Mouse (Mus musculus) lung, adult 18-20 months (tissue): ENCODE measurements around the gene Cdyl.
A peak's percentile ranks its signal among the peaks of the same experiment; 100 is the strongest.

Experiments
- DNase-seq, 2 experiments: peaks; one replicate each; pipeline ENCODE4 v3.0.0; 2022; ENCODE audit warnings: mixed read lengths in 2 of 2

Cdyl gene

DNA sequence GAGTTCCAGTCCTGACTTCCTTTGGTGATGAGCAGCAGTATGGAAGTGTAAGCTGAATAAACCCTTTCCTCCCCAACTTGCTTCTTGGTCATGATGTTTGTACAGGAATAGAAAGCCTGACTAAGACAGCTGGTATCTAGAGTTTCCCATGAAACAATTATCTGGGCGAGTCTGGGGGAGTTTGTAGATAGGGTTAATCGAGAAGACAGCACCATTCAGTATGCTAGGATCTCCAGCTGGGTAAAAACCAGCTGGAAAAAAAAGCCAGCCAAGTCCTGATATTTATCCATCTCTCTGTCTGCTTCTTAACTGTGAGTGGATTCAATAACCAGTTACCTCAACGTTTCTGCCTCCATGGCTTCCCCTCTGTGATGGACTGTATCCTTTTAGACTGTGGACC is 104.9 kb downstream of the Cdyl start:
- no peak for DNase-seq

DNA sequence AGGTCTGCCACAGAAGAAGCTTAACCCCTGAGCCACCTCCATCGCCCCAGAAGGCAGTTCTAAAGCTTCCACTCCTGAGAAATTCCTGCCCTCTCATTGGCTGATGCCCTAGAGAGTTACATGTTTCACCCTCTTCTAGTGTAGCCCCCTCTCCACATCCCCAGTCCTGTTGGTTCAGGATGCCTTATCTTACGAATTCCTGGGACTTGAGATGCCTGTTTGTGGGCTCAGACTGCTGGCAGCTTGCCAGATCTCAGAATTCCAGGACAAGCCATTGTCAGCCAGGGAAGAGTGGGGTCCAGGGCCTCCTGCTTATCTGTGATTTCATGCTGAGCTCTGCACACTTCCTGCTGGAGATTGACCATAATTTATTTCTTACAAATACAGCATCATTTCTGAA is 106.2 kb downstream of the Cdyl start:
- DNase-seq = no peak

DNA sequence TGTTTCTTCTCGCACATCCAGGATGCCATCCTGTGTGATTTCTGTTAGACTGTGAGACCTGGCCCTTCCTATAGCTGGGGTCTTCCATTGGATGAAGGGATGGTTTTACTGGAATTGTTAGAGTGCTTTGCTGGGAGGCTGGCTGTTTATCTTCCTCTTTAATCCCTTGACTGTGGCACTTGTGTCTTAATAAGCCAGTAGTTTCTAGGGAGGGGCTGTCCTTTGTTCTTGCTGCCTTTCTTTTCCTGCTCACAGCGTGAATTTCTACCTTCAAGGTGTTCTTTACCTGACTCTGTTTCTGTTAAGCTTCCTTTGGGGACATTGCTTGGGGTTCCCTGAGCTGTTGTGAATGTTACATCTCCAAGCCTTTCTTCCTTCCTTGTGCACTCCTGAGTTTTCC is 110.0 kb downstream of the Cdyl start:
- no peak for DNase-seq

DNA sequence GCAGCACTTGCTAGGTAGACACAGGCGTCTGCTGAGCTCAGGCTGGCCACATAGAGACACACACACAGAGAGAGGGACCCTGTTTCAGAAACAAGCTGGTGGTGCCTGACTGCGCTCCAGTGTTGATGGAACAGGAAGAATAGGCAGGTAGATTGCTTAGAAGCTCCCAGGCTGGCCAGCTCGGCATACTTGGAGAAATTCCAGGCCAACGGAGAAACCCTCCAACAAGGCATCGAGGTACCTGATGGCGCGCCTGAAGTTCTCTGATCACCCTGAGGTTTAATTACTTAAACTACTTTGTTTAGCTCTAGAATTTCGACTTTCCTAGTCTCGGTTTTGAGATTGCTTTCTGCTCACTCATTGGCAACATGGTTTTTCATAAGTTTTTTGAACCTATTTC is 110.8 kb downstream of the Cdyl start:
- no peak for DNase-seq

DNA sequence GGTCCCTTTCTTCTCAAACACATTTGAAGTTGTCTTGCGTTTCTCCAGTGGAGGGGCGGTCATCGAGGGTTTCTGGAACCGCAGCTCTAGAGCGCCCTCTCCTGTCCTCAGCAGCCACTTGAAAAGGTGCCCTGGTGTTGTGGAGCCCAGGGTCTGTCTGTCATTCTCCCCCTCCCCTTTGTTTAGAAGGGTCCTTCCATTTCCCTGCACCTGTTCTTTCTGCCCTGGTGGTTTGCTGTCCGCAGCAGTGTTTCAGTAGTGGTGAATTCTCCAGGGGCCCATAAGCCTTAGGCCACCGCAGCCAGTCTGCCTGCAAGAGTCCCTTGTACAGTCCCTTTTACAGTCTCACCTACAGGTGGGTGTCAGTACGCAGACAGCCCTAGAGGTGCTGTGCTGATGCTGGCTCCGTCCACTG is 112.3 kb downstream of the Cdyl start:
- DNase-seq = peak; percentile 17 to 29

DNA sequence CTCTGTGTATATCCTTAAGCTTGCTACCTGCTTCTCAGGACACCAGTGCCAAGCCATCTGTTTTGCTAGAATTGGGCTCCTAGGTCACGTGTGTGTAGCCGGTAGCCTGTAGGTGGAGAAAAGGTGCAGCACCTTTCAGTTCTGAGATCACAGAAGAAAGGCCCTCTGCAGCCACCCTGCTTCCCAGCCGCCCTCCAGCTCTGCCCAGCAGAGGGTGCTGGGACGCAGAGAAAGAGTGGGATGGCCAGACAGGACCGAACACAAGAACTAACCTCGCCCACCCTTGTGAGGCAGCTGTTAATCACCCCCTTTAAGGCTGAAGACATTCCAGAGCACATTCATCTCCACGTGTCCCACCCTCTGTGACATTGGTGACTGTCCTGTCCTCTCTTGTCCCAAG is 114.1 kb downstream of the Cdyl start:
- peak in 1 of 2 experiments; percentile 20 for DNase-seq

DNA sequence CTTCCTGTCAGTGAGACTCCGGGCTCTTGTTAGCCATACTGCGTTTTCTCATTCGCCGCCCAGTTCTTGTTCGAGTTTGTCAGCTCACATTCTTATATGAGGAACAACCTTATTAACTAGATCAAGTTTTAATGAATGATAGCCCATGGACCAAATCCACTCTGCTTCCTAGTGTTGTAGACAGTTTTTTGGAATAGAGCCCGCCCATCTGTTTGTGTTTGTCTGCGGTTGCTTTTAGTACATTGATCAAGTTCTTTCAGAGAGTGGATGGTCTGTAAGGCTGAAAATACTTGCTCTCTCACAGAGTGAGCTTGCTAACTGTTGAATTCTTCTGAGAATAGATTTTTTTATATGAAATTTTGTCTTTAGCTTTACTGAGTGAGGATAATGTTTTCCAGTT is 116.5 kb downstream of the Cdyl start:
- no peak for DNase-seq

DNA sequence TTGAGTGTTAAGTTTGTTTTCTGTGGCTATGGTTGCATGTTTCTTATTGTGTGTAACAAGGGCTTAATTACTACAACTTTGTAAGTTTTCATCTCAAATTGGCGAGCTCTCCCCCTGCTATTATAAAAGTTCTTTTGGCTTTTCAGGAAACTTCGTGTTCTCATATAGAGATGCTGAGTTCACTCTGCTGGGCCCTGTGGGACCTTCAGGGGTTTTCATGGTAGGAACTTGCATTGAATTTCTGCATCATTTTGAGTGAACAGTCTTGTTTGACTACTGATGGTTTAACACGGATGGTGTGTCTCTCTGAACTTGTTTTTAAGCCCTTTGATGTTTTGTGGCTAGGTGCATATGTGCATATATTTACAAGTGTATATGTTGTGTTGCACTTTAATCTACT is 121.1 kb downstream of the Cdyl start:
- DNase-seq = no peak

DNA sequence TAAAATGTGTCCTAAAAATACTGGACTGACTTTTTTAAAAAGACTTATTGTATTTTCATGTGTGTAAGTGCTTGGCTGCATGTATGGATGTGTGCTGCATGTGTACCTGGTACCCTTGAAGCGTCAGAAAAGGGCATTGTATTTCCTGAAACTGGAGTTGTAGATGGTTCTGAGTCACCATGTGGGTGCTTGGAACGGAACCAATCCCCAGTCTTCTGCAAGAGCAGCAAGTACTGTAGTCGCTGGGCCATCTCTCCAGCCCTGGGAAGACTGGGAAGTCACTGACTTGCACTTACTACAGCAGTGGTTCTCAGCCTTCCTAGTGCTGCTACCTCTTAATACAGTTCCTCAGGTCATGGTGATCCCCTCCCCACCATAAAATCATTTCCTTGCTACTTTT is 122.1 kb downstream of the Cdyl start:
- no peak for DNase-seq

DNA sequence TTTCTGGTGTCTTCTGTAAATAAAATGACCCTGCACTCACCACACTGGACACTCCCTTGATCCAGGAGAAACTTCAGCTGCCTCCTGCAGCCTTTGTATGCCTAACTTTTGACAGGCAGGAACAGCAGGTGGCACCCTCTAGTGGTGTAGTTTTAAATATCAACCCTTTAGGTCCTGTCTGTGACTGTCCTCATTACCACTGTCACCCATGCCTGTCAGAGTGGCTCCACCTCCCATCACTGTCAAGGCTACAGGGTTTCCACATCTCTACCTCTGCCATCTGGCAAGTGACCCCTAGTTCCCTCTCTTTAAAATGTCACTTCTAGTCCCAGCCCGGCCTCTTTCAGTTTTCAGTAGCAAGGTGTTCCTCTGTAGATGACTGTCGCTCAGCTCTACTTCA is 123.3 kb downstream of the Cdyl start:
- DNase-seq = peak; percentile 33 to 55

DNA sequence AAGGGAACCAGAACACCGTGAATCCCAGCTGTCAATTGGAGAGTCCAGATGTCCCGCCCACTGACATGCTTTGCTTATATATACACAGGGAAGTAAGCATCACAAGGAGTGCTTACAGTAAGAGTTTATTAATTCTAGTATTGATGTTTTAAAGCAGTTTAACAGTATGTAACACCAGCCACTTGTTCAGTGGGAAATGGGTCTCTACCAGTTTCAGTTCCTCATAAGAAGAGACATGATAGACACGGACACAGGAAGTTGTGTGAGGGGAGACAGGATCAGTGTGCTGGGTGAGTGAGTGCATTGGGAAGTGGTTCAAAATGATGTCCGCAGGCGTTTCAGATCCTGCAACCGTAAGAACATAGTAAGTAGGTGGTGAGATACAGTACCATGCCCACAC is 123.9 kb downstream of the Cdyl start:
- peak; percentile 21 to 24 for DNase-seq

DNA sequence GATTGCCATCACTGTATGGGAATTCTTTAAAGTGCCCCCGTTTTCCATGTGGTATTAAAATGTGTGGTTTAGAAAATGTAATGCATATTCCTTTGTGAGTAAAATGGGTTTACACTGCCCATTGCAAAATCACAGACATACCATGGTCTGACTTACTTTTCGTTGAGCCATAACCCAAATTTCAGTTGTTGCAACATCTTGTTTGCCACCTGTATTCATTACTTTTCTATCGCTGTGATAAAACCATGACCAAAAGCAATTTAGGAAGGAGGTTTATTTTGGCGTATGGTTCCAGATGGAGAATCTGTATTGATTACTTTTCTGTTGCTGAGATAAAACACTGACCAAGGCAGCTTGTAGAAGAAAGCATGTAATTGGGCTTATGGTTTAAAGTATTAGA is 124.6 kb downstream of the Cdyl start:
- no peak for DNase-seq

DNA sequence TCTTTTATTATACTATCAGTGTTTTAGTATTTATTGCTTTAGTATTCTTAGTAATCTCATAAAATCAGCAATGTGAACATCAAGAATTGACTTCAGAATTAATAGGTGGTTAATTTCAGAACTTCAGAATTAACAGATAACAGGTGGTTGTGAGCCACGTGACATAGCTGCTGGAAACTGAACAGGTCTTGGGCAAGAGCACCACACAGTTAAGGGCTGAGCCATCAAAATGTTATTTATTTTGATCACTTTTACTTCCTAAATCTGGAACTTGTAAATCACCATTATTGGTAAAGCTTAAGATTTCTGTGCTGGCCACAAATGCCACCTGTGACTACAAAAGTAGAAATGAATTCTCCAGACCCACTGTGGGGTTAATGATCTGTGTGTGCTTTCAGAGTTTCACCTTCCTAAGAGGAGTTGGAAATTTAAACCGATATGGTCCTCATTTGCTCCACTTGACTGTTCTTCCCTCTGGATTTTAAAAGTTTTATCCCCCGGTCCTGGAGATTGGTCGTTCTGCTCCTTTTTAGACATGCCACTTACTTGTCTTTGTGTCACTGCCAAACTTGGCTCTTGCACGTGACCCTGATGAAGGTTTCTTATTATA is 125.8 kb downstream of the Cdyl start:
- DNase-seq = no peak

DNA sequence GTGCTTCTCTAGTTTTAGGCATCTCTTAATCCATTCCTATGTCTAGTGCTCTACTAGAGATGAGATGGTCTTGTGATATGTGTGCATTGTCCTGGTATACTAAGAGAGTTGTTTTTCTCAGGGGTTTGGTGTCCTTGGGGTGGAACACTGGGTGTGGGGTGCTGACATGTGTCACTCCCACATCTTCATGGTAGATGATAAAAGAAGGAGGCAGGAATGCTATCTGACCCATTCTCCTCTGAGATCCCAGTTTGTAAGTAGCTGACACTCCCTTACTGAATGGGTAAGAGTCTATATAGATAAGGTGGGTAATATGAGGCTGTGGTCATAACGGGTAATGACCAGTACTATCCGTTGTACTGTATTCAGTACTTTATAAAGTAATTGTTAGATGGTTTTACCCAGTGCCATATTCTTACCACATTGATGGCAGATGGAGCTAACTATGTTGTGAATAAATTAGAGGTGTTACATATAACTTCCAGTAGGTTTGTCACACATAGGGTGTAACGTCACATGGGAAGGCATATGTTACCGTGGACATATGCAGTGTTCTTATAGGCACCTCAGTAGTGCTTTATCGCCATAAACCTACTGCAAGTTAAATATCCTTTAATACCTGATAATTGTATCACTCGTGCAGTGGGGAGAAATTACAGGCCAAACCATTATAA is 127.2 kb downstream of the Cdyl start:
- DNase-seq = no peak

DNA sequence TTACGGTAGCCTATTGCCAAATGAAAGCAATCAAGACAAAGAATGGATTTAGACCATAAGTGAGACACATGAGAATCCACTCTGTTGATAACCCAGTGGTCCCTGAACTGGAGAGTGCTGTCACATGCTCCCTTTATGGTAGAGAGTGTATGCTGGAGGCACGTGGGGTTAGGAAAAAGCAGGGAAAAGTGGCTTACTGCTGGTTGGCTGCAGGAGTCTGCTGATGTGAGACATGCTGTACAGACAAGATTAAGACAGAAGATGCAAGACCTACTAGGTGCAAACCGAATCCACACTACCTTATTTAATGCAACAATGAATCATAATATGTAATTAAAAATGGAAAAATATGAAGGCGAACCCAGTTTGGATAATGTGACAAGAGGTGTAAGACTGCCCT is 129.9 kb downstream of the Cdyl start:
- no peak for DNase-seq

DNA sequence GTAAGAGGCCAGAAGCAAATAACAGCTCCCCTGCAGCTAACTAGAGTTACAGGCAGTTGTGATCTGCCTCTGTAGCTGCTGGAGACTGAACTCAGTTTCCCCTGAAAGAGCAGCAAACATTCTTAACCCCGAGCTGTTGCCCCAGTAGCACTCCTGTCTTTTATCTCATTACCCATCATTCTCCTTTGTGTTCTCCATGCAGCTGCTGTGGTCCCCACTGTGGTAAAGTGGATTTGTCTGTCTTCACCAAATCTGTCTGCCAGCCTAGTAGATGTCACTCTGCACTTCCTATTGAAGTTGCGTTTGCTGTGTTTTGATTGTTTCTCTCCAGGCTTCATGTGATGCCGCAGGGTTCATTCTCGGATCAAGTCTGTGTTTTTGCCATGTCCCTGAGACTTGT is 130.8 kb downstream of the Cdyl start:
- DNase-seq = no peak

DNA sequence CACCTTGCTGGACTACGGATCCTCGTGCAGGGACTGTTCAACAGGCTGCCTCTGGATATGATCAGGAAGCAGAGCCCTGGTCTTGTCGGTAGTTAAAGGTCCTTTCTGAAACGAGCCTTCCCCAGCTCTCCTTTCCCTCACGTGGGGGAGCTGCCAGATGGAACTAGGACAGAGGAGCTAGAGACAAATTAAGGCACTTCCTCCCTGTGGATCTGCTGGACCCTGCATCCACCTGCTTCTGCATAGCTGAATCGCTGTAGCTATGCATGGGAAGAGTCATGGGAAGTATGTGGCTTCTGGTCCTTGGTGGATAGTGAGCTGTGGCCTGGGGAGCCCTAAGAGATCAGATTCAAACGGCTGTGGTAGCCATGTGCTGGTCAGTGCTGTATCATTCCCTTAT is 134.7 kb downstream of the Cdyl start:
- DNase-seq = no peak

DNA sequence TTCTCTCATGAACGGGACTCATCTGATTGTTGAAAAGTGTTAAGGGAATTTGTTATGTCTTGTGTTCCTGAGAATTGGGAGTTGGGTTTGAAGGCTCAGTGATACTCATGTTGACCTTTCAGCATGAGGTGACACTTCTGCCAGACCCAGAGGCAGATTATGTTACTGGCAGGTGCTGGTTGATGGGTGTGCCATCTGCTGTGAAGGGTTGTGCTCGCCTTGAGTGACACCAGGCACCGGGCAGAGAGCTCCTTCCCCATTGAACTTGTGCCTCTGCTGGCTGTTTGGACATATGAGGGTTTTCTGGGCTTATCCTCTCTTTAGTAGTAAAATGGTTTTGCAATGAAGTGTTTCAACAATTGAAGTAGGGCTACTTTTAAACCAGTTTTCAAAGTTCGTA is 135.1 kb downstream of the Cdyl start:
- DNase-seq = no peak

DNA sequence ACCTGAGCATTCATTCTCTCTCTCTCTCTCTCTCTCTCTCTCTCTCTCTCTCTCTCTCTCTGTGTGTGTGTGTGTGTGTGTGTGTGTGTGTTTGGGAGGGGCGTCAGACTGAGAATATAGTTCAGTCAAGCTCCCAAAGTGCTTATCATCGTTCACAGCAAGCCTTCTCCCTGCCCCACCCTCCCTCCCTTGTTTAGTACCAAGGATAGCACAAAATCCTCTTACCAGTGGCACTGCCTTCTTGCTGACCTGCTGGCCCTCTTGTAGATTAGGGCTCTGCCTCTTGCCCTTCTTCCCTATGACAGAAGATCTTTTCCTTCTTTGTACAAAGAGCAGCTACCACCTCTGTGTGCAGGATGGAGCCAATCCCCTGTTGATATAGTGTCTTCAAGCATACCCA is 136.3 kb downstream of the Cdyl start:
- no peak for DNase-seq

DNA sequence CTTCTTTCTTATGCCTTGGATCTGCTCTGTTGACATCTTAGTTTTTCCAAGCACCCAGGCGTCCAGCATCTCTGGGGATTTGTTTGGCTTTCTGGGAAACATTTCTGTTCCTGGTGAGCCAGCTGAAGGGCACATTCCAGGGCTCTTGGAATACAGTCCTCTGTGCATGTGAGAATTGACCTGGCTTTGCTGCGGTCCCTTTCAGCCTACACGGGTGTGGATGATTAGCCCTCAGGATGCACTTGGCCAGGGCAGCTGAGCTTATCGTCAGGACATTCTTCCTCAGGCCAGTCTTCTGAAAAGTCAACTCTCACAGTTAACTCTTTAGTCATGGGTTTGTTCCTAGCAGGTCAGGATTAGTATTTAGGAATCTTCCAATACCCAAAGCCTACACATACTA is 136.7 kb downstream of the Cdyl start:
- DNase-seq = no peak

DNA sequence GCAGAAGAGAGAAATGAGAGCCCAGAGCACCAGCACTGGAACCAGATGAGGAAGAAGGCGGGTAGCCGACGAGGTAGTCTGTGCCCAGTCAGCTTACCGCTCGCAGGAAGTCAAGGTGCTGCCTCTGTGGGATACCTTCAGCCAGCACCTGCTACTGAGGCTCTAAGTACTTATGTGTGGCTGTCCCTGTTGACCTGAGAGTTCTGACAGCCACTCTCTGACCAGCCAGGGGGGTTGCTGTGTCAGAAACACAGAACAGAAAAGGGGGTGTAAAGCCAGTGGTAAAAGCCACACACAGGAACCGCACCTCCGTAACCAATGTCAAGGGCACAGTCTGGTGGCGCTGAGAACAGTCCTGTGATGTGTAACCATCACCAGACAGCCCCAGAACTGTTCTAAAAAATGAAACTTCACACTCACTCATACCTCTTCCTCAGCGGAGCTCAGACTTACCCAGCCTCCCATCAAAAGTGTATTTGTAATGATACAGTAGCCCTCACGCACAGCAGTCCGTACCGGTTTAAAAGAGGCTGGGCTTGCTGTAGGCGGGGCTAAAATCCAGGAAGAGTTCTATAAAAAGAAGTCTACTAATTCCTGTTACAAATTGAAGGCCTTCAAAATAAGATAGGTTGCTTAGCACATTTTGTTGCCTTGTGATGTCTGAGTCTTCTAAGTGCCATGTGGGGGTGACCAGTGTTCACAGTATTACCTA is 138.3 kb downstream of the Cdyl start:
- DNase-seq = no peak

DNA sequence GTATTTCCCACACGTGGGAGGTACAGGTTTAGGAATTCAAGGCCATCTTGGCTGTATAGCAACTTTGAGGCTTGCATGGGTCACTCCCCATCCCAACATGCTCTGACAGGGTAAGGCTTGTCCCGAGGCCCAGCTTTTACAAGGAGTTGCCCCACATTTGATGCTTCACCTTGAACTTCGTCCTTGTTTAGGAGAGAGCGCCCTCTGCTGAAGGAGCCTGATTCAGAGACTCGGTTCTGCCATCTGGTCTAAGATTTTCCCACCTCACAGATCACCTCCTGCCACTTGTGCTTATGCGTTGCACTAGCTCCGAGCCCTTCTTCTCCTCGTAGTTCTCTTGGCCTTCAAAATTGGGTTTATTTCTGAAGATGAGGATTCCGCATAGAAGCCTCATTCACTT is 139.0 kb downstream of the Cdyl start:
- DNase-seq = peak in 1 of 2 experiments; percentile 31

DNA sequence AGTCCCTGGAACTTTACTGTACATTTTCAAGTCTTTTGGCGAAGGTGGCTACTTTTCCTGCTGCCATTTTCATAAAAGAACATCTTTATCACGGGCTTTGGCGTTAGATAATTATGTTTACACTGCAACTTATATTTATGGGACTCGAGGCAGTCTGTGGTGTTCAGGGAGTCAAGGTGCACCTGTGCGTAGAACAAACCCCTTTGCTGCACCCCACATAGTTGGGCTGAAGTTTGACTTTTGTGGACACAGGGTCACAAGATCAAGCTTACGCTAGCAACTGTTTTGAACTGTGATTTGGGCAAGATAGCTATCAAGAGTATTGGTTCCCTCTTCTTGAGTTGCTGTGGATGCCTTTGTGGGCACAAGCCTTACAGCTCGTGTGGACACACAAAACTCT is 140.6 kb downstream of the Cdyl start:
- no peak for DNase-seq

DNA sequence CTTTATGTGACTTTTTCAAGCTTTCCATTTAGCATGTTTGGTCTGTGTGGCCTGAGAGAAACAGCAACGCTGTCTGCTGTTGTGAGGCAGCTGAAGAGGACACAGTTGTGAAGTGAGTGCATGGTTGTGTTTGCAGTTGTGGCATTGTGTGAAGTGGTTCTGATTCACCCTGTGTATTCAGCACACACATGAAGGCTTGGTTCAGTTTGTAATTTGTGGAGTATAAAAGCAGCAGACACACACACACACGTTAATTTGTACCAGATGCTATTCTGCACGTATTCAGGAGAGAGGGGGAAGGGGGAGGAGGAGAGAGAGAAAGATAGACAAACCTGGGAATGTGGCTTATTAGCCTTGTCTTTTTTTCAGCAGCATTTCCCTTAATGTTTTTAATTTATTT is 146.1 kb downstream of the Cdyl start:
- no peak for DNase-seq

DNA sequence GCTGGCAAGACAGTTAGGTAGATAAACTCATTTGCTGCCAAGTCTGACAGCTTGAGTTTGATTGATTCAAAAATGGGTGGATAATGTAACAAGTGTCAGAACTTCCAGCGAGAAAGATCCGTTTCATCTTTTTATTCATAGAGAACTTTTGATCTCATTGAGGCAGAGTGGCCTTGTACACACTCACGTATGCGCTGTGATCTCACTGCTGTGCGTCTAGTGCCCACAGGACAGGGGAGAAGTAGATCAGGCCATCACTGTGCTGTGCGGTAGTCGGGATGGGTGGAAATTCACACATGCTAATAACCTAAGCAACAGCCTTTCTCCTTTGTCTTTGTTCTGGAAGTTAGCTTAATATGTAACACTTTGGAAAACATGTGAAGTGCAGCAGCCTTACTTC is 146.5 kb downstream of the Cdyl start:
- no peak for DNase-seq
